ENCODE assay signal across 14 mouse cellular contexts in the genomic region with DNA sequence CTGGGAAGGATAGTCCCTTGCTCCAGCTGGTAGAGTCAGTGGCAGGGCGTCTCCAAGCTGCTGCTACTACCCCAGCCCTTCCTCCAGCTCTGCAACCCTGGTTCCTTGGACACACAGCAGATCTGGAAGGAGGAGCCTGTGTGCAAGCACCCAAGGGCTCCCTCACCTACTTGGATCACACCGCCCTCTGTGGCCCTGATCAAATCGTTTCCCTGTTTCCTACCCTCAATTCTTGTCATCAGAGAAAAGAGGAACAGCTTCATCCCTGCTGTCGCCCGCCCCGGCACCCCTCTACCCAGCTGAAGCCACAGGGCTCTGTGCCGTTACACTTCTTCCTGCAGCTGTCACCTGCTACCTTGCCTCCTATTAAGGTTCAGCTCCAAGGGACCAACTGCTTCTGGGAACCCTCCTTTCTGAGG. TPM values are rescaled to one million over a fixed set of nuclear protein-coding genes. Genes with fewer than 3 reads are reported as not detected.
DNase-seq lines count a peak whose midpoint lies in the region; ATAC-seq and TF ChIP-seq lines count a peak whose summit lies in the region.
"Had no signal": no experiment of that assay in that cellular context is flagged by ENCODE, and none has a peak within 500 bp of the region (broad histone marks: within the 10 kb centered on the region; RNA-seq: fewer than 3 reads in every experiment).

No protein-coding gene starts in this region.

- peaks cover 16% of the 10 kb centered on the region for H3K4me1 ChIP-seq in heart, adult 2 months (ENCODE audit: control insufficient read depth, insufficient read depth, low read length)
- peaks cover 17% of the 10 kb centered on the region for H3K4me1 ChIP-seq in heart, embryonic 11.5 days (ENCODE audit: control insufficient read depth, insufficient read depth, low read length)
- peaks cover 25% of the 10 kb centered on the region for H3K4me1 ChIP-seq in embryonic fibroblast, embryonic 13.5 days (ENCODE audit: control insufficient read depth, insufficient read depth, low read length)
- H3K4me1 ChIP-seq in cerebellum, adult 2 months (ENCODE audit: control insufficient read depth, insufficient read depth, low read length), result peaks cover 26% of the 10 kb centered on the region

- no peak overlapping the region for H3K4me2 ChIP-seq in heart, embryonic 11.5 days
- H3K4me2 ChIP-seq: embryonic facial prominence, embryonic 12.5 days; hindbrain, embryonic 14.5 days; limb, embryonic 15.5 days; neural tube, embryonic 12.5 days had no signal

- DNase-seq in heart, adult 2 months, result peak in 1 of 2 experiments; percentile 48
- peak; percentile 39 for DNase-seq in CD4-positive, CD25-positive, alpha-beta regulatory T cell, adult 2 months (ENCODE audit: low read depth, low spot score)
- DNase-seq in spleen, postnatal 36 days (ENCODE audit: low spot score in 2 of 2), result peak; percentile 72 to 74
- DNase-seq in left cerebral cortex, postnatal 36 days (ENCODE audit: low spot score in 2 of 2), result no peak
- DNase-seq in cerebellum, adult 2 months, result no peak
- DNase-seq in layer of hippocampus, adult 18-20 months (ENCODE audit: low spot score in 2 of 2), result no peak

- no peaks in the 10 kb centered on the region for H3K27me3 ChIP-seq in heart, adult 2 months (ENCODE audit: control insufficient read depth, insufficient read depth, low read length)
- H3K27me3 ChIP-seq in heart, embryonic 11.5 days (ENCODE audit: control insufficient read depth, insufficient read depth, low read length), result no peaks in the 10 kb centered on the region
- no peaks in the 10 kb centered on the region for H3K27me3 ChIP-seq in cerebellum, adult 2 months (ENCODE audit: control insufficient read depth, insufficient read depth, low read length)
- H3K27me3 ChIP-seq: embryonic facial prominence, embryonic 12.5 days; limb, embryonic 15.5 days had no signal

- H3K4me3 ChIP-seq in heart, adult 2 months, result no peak overlapping the region
- no peak overlapping the region for H3K4me3 ChIP-seq in heart, embryonic 11.5 days (ENCODE audit: low read depth, low read length)
- no peak overlapping the region for H3K4me3 ChIP-seq in embryonic fibroblast, embryonic 13.5 days (ENCODE audit: insufficient read depth, low read length)
- no peak overlapping the region for H3K4me3 ChIP-seq in cerebellum, adult 2 months (replicated peaks; ENCODE audit: insufficient read depth, low read depth, low read length)
- H3K4me3 ChIP-seq: embryonic facial prominence, embryonic 12.5 days; layer of hippocampus, adult 2 months; limb, embryonic 15.5 days; neural tube, embryonic 12.5 days had no signal

- intact Hi-C loops in heart, adult 2 months (cut with DNase I), result no loop called here
- intact Hi-C loops in left cerebral cortex, postnatal 36 days (cut with DNase I), result no loop called here

- H3K9ac ChIP-seq in heart, adult 2 months (ENCODE audit: low read depth, low read length), result no peak overlapping the region
- H3K9ac ChIP-seq in heart, embryonic 11.5 days (ENCODE audit: low read depth, low read length), result no peak overlapping the region
- H3K9ac ChIP-seq: embryonic facial prominence, embryonic 12.5 days; hindbrain, embryonic 14.5 days; limb, embryonic 15.5 days; neural tube, embryonic 12.5 days had no signal

- H3K36me3 ChIP-seq in heart, adult 2 months (ENCODE audit: control insufficient read depth, insufficient read depth, low read length), result no peaks in the 10 kb centered on the region; the same call in 1 of the 2 replicates
- no peaks in the 10 kb centered on the region for H3K36me3 ChIP-seq in heart, embryonic 11.5 days (ENCODE audit: control insufficient read depth, insufficient read depth, low read length)
- H3K36me3 ChIP-seq: embryonic facial prominence, embryonic 12.5 days had no signal

- TF ChIP-seq EP300 in heart, adult 2 months (IDR thresholded peaks at IDR 0.05; ENCODE audit: insufficient read depth, low read depth, low read length), result no peak

- no peak for TF ChIP-seq CTCF in heart, adult 2 months (IDR thresholded peaks at IDR 0.05)
- TF ChIP-seq CTCF in embryonic fibroblast, embryonic 13.5 days (IDR thresholded peaks at IDR 0.05; ENCODE audit: borderline replicate concordance, insufficient read depth, low read length), result no peak
- TF ChIP-seq CTCF in cerebellum, adult 2 months (IDR thresholded peaks at IDR 0.05; ENCODE audit: borderline replicate concordance, insufficient read depth, low read depth, low read length), result no peak

- TF ChIP-seq POLR2A in heart, adult 2 months (IDR thresholded peaks at IDR 0.05; ENCODE audit: insufficient read depth, low read depth, low read length), result 0 out of 2 replicates have a peak, but pooled peaks have one; percentile 11
- 0 out of 2 replicates have a peak, but pooled peaks have one; percentile 0 for TF ChIP-seq POLR2A in embryonic fibroblast, embryonic 13.5 days (IDR thresholded peaks at IDR 0.05; ENCODE audit: low read depth, low read length)
- no peak for TF ChIP-seq POLR2A in cerebellum, adult 2 months (IDR thresholded peaks at IDR 0.05; ENCODE audit: borderline replicate concordance, insufficient read depth, low read length)

- 82% methylated on average over 7 of the region's 7 CpGs for WGBS in heart, adult 2 months
- 78% methylated on average over 7 of the region's 7 CpGs for WGBS in heart, embryonic 11.5 days (ENCODE audit: insufficient replicate concordance)
- 85% methylated on average over 7 of the region's 7 CpGs for WGBS in cerebellum, adult 2 months

- no peak overlapping the region for H3K27ac ChIP-seq in heart, adult 2 months
- H3K27ac ChIP-seq in heart, embryonic 11.5 days (ENCODE audit: low read depth, low read length), result no peak overlapping the region
- H3K27ac ChIP-seq in embryonic fibroblast, embryonic 13.5 days (ENCODE audit: insufficient read depth, low read length), result peak overlapping the region; percentile 89; the same call in 1 of the 2 replicates
- no peak overlapping the region for H3K27ac ChIP-seq in cerebellum, adult 2 months (ENCODE audit: insufficient read depth, low read length)
- H3K27ac ChIP-seq: embryonic facial prominence, embryonic 12.5 days; hindbrain, embryonic 14.5 days; layer of hippocampus, adult 2 months; limb, embryonic 15.5 days; neural tube, embryonic 12.5 days had no signal

- no peaks in the 10 kb centered on the region for H3K9me3 ChIP-seq in heart, embryonic 11.5 days (replicated peaks; ENCODE audit: control insufficient read depth, low read length)
- H3K9me3 ChIP-seq: embryonic facial prominence, embryonic 12.5 days; limb, embryonic 15.5 days; neural tube, embryonic 12.5 days had no signal

- no peak for ATAC-seq in heart, embryonic 11.5 days (replicated peaks; ENCODE audit: insufficient number of reproducible peaks, low FRiP score, low TSS enrichment)

- no peaks in the 10 kb centered on the region for H3K79me2 ChIP-seq in heart, adult 2 months (replicated peaks; ENCODE audit: control insufficient read depth, insufficient read depth, low read length)

RNA-seq across cellular contexts. Expression of a gene that starts 9.7 kb away (rescaled TPM):
- total RNA-seq in heart, adult 2 months (2021), result 1 to 10 TPM; 3.0 to 4.8 TPM
- polyA plus RNA-seq in heart, adult 2 months (2012; rRNA removed), result 5.0 TPM in 2 replicates
- polyA plus RNA-seq in heart, embryonic 11.5 days (2014; fragmentation: Nextera tagmentation; extraction: Ambion mirVana), result 1.1 TPM in 2 replicates
- polyA plus RNA-seq in embryonic fibroblast, embryonic 13.5 days (2011; ENCODE audit: insufficient read length, low read depth, missing spikeins), result 6.0 and 8.9 TPM in 2 replicates
- under 1 TPM; 0.54 to 0.70 TPM for total RNA-seq in left cerebral cortex, postnatal 36 days (2021)
- polyA plus RNA-seq in cerebellum, adult 2 months (2012; rRNA removed), result 1.2 and 1.3 TPM in 2 replicates
- total RNA-seq in layer of hippocampus, adult 18-20 months (2021), result 1 to 10 TPM in 1 of 2 experiments, under 1 TPM in 1; 0.99 to 1.3 TPM

RNA-seq across cellular contexts. Expression of a gene that starts 33.0 kb away (rescaled TPM):
- total RNA-seq in heart, adult 2 months (2021), result 10 to 100 TPM; 21.2 to 21.6 TPM
- polyA plus RNA-seq in heart, adult 2 months (2012; rRNA removed), result 15.7 and 17.6 TPM in 2 replicates
- 53.4 and 55.4 TPM in 2 replicates for polyA plus RNA-seq in heart, embryonic 11.5 days (2014; fragmentation: Nextera tagmentation; extraction: Ambion mirVana)
- polyA plus RNA-seq in embryonic fibroblast, embryonic 13.5 days (2011; ENCODE audit: insufficient read length, low read depth, missing spikeins), result 21.8 and 35.7 TPM in 2 replicates
- total RNA-seq in left cerebral cortex, postnatal 36 days (2021), result 100 to 1,000 TPM; 123 to 140 TPM
- polyA plus RNA-seq in cerebellum, adult 2 months (2012; rRNA removed), result 87.7 and 94.2 TPM in 2 replicates
- 100 to 1,000 TPM; 113 to 118 TPM for total RNA-seq in layer of hippocampus, adult 18-20 months (2021)

RNA-seq across cellular contexts. Expression of a gene that starts 51.4 kb away (rescaled TPM):
- total RNA-seq in heart, adult 2 months (2021), result 1 to 10 TPM; 7.4 to 7.5 TPM
- polyA plus RNA-seq in heart, adult 2 months (2012; rRNA removed), result 4.4 and 8.2 TPM in 2 replicates
- 20.6 and 20.8 TPM in 2 replicates for polyA plus RNA-seq in heart, embryonic 11.5 days (2014; fragmentation: Nextera tagmentation; extraction: Ambion mirVana)
- 15.5 and 16.8 TPM in 2 replicates for polyA plus RNA-seq in embryonic fibroblast, embryonic 13.5 days (2011; ENCODE audit: insufficient read length, low read depth, missing spikeins)
- total RNA-seq in left cerebral cortex, postnatal 36 days (2021), result 10 to 100 TPM; 13.6 to 14.2 TPM
- polyA plus RNA-seq in cerebellum, adult 2 months (2012; rRNA removed), result 13.5 and 14.5 TPM in 2 replicates
- 10 to 100 TPM; 13.8 to 15.4 TPM for total RNA-seq in layer of hippocampus, adult 18-20 months (2021)

RNA-seq across cellular contexts. Expression of a gene that starts 52.4 kb away (rescaled TPM):
- total RNA-seq in heart, adult 2 months (2021), result not detected
- 1.4 TPM in 1 of 2 replicates, not detected in the other for polyA plus RNA-seq in heart, adult 2 months (2012; rRNA removed)
- 0.14 and 0.20 TPM in 2 replicates for polyA plus RNA-seq in heart, embryonic 11.5 days (2014; fragmentation: Nextera tagmentation; extraction: Ambion mirVana)
- polyA plus RNA-seq in embryonic fibroblast, embryonic 13.5 days (2011; ENCODE audit: insufficient read length, low read depth, missing spikeins), result not detected in 2 replicates
- total RNA-seq in left cerebral cortex, postnatal 36 days (2021), result under 1 TPM in 1 of 2 experiments, not detected in 1; 0.30 TPM
- polyA plus RNA-seq in cerebellum, adult 2 months (2012; rRNA removed), result 1.1 and 1.8 TPM in 2 replicates
- total RNA-seq in layer of hippocampus, adult 18-20 months (2021), result 1 to 10 TPM in 1 of 2 experiments, under 1 TPM in 1; 0.84 to 1.1 TPM
- total RNA-seq: gastrocnemius, adult 8-10 months had no signal

Comparison
In these comparisons a context has a peak if more than half of its experiments do, and no peak if none do; other contexts are left out.
1. DNase-seq: peak in CD4-positive, CD25-positive, alpha-beta regulatory T cell, adult 2 months (single experiment) and spleen, postnatal 36 days (2 of 2); none in left cerebral cortex, postnatal 36 days (0 of 2), cerebellum, adult 2 months (0 of 2) and layer of hippocampus, adult 18-20 months (0 of 2).